Mouse (Mus musculus) lung, embryonic 16.5 days (tissue): Measurements from ENCODE around the gene Gm266. TPM values are rescaled to one million over a fixed set of nuclear protein-coding genes. Genes with fewer than 3 reads are reported as not detected.

ENCODE experiments used
- ATAC-seq: fragments of 200-750 bp; cut with Nextera tagmentation; 2 replicates; pipeline ENCODE4 v1.8.0; 2017; ENCODE audit warnings: low read depth, mild to moderate bottlenecking, moderate library complexity
- H3K27ac ChIP-seq: fragments of 300-500 bp; sonication (generic); 2 replicates; pipeline ENCODE4 v1.5.1; 2014; ENCODE audit warnings: mild to moderate bottlenecking, control low read depth, low read length
- H3K27me3 ChIP-seq: fragments of 300-500 bp; sonication (generic); 2 replicates; pipeline ENCODE4 v1.6.1; 2014; ENCODE audit warnings: low read depth, low read length, mixed read lengths; ENCODE audit not compliant: control insufficient read depth, insufficient read depth
- H3K36me3 ChIP-seq: fragments of 300-500 bp; sonication (generic); 2 replicates; pipeline ENCODE4 v1.6.1; 2014; ENCODE audit warnings: low read length; ENCODE audit not compliant: control insufficient read depth, insufficient read depth
- H3K4me1 ChIP-seq: fragments of 300-500 bp; sonication (generic); replicated peaks from 2 replicates; pipeline ENCODE4 v1.6.1; 2014; ENCODE audit warnings: low read length, mixed read lengths; ENCODE audit not compliant: control insufficient read depth, insufficient read depth
- H3K4me2 ChIP-seq: fragments of 300-500 bp; sonication (generic); 2 replicates; pipeline ENCODE4 v1.6.1; 2014; ENCODE audit warnings: low read depth, low read length, control low read depth
- H3K4me3 ChIP-seq: fragments of 300-500 bp; sonication (generic); 2 replicates; pipeline ENCODE4 v1.5.1; 2014; ENCODE audit warnings: mild to moderate bottlenecking, low read length, control low read depth
- H3K9ac ChIP-seq: fragments of 300-500 bp; sonication (generic); 2 replicates; pipeline ENCODE4 v1.6.1; 2014; ENCODE audit warnings: low read length, control low read depth
- H3K9me3 ChIP-seq: fragments of 300-500 bp; sonication (generic); 2 replicates; pipeline ENCODE4 v1.6.1; 2016; ENCODE audit warnings: low read length; ENCODE audit not compliant: control insufficient read depth
- WGBS: fragments of 180-500 bp; shearing (Covaris S2); extraction: QIAGEN DNeasy Blood & Tissue Kit; methylation state at CpG from one replicate; pipeline ENCODE4 v1.1.7; 2014; 5-methylcytosine and 5-hydroxymethylcytosine counted together
- polyA plus RNA-seq: library from polyadenylated mRNA; unstranded; fragments of >200 nt; fragmentation: Nextera tagmentation; extraction: Ambion mirVana; gene quantifications from 2 replicates; pipeline ENCODE4 v1.2.1, GENCODE M21; 2015

Gm266 gene
- polyA plus RNA-seq, 1 experiment from 2014 or later: 3.9 TPM

GRCm38 (mm10) chr12:111507962-111508361, 22.3 kb upstream of the Gm266 start:
- no peak for ATAC-seq
- Histone ChIP-seq H3K4me3 (no peak overlapping the region), H3K27me3 (no peaks in the 10 kb centered on the region), H3K27ac (no peak overlapping the region), H3K9ac (no peak overlapping the region), H3K9me3 (no peaks in the 10 kb centered on the region), H3K36me3 (no peaks in the 10 kb centered on the region), H3K4me1 (peaks cover 2% of the 10 kb centered on the region; the same call in 1 of the 2 replicates), H3K4me2 (no peak overlapping the region)
- 85% methylated on average over 10 of the region's 10 CpGs for WGBS

- H3K4me3 ChIP-seq: no peak overlapping the region
- no peaks in the 10 kb centered on the region for H3K36me3 ChIP-seq
- no peaks in the 10 kb centered on the region for H3K27me3 ChIP-seq
- peaks cover 2% of the 10 kb centered on the region; the same call in 1 of the 2 replicates for H3K4me1 ChIP-seq
- no peak overlapping the region for H3K4me2 ChIP-seq
- no peak for ATAC-seq
- H3K9me3 ChIP-seq: no peaks in the 10 kb centered on the region
- no peak overlapping the region for H3K27ac ChIP-seq
- WGBS: 50% methylated on average over 5 of the region's 5 CpGs
- no peak overlapping the region for H3K9ac ChIP-seq
These were observed 21.4 kb upstream of the Gm266 start for GRCm38 (mm10) chr12:111507001-111507400.

GRCm38 (mm10) chr12:111504904-111505303, 19.3 kb upstream of the Gm266 start:
- Histone ChIP-seq H3K36me3 (no peaks in the 10 kb centered on the region), H3K4me3 (peak overlapping the region; percentile 25; the same call in 1 of the 2 replicates), H3K9me3 (no peaks in the 10 kb centered on the region), H3K27ac (no peak overlapping the region), H3K4me2 (peak overlapping the region; percentile 50), H3K27me3 (no peaks in the 10 kb centered on the region), H3K4me1 (peaks cover 2% of the 10 kb centered on the region; the same call in 1 of the 2 replicates), H3K9ac (no peak overlapping the region)
- peak; percentile 86 for ATAC-seq
- WGBS: 4% methylated on average over 12 of the region's 12 CpGs

GRCm38 (mm10) chr12:111503571-111503970, 17.9 kb upstream of the Gm266 start:
- H3K4me2 ChIP-seq: no peak overlapping the region
- H3K4me1 ChIP-seq: peaks cover 2% of the 10 kb centered on the region; the same call in 1 of the 2 replicates
- 0 out of 2 replicates have a peak overlapping the region, but pooled peaks have one; percentile 23 for H3K27ac ChIP-seq
- H3K27me3 ChIP-seq: no peaks in the 10 kb centered on the region
- no peak overlapping the region for H3K9ac ChIP-seq
- no peak overlapping the region for H3K4me3 ChIP-seq
- no peaks in the 10 kb centered on the region for H3K9me3 ChIP-seq
- no peaks in the 10 kb centered on the region for H3K36me3 ChIP-seq
- no peak for ATAC-seq
- WGBS: 60% methylated on average over 5 of the region's 5 CpGs

GRCm38 (mm10) chr12:111503063-111503567, 17.5 kb upstream of the Gm266 start:
- H3K27ac ChIP-seq: 0 out of 2 replicates have a peak overlapping the region, but pooled peaks have one; percentile 23
- 61% methylated on average over 12 of the region's 12 CpGs for WGBS
- no peaks in the 10 kb centered on the region for H3K27me3 ChIP-seq
- H3K36me3 ChIP-seq: no peaks in the 10 kb centered on the region
- H3K9me3 ChIP-seq: no peaks in the 10 kb centered on the region
- no peak overlapping the region for H3K4me2 ChIP-seq
- no peak; the same call in 1 of the 2 replicates for ATAC-seq
- H3K4me3 ChIP-seq: no peak overlapping the region
- H3K9ac ChIP-seq: no peak overlapping the region
- peaks cover 2% of the 10 kb centered on the region; the same call in 1 of the 2 replicates for H3K4me1 ChIP-seq

- H3K27ac ChIP-seq: no peak overlapping the region
- no peak for ATAC-seq
- H3K4me3 ChIP-seq: no peak overlapping the region
- no peaks in the 10 kb centered on the region for H3K9me3 ChIP-seq
- H3K27me3 ChIP-seq: no peaks in the 10 kb centered on the region
- 36% methylated on average over 5 of the region's 5 CpGs for WGBS
- H3K4me1 ChIP-seq: peaks cover 2% of the 10 kb centered on the region; the same call in 1 of the 2 replicates
- H3K9ac ChIP-seq: no peak overlapping the region
- no peak overlapping the region for H3K4me2 ChIP-seq
- H3K36me3 ChIP-seq: no peaks in the 10 kb centered on the region
These were observed 15.1 kb upstream of the Gm266 start for GRCm38 (mm10) chr12:111500725-111501124.

- Histone ChIP-seq H3K9ac (no peak overlapping the region), H3K36me3 (no peaks in the 10 kb centered on the region), H3K4me2 (no peak overlapping the region), H3K27me3 (no peaks in the 10 kb centered on the region), H3K27ac (no peak overlapping the region), H3K4me3 (no peak overlapping the region), H3K4me1 (no peaks in the 10 kb centered on the region), H3K9me3 (no peaks in the 10 kb centered on the region)
- 68% methylated on average over 5 of the region's 5 CpGs for WGBS
- no peak for ATAC-seq
These were observed 14.0 kb upstream of the Gm266 start for GRCm38 (mm10) chr12:111499617-111500016.

- no peak for ATAC-seq
- no peak overlapping the region for H3K4me2 ChIP-seq
- no peak overlapping the region for H3K9ac ChIP-seq
- H3K4me1 ChIP-seq: no peaks in the 10 kb centered on the region
- no peaks in the 10 kb centered on the region for H3K9me3 ChIP-seq
- no peak overlapping the region for H3K4me3 ChIP-seq
- H3K27me3 ChIP-seq: no peaks in the 10 kb centered on the region
- H3K36me3 ChIP-seq: no peaks in the 10 kb centered on the region
- no peak overlapping the region for H3K27ac ChIP-seq
- WGBS: 45% methylated on average over 2 of the region's 2 CpGs
These were observed 11.5 kb upstream of the Gm266 start for GRCm38 (mm10) chr12:111497076-111497475.

- H3K4me1 ChIP-seq: no peaks in the 10 kb centered on the region
- no peaks in the 10 kb centered on the region for H3K27me3 ChIP-seq
- no peak overlapping the region for H3K4me2 ChIP-seq
- H3K27ac ChIP-seq: no peak overlapping the region
- no peak overlapping the region for H3K9ac ChIP-seq
- no peak overlapping the region for H3K4me3 ChIP-seq
- no peaks in the 10 kb centered on the region for H3K36me3 ChIP-seq
- WGBS: 60% methylated on average over 4 of the region's 4 CpGs
- H3K9me3 ChIP-seq: no peaks in the 10 kb centered on the region
- no peak for ATAC-seq
These were observed 9.3 kb upstream of the Gm266 start for GRCm38 (mm10) chr12:111494931-111495330.
